Mouse (Mus musculus): ENCODE measurements around the gene Bach1. TPM values are rescaled to one million over a fixed set of nuclear protein-coding genes. Genes with fewer than 3 reads are reported as not detected.

Gene Bach1
- polyA plus RNA-seq, 1 experiment = 8.8 TPM

- Histone ChIP-seq H3K4me2 (ENCODE audit: low read depth) (no peak overlapping the region), H3ac (ENCODE audit: control insufficient read depth, insufficient read length) (no peak overlapping the region), H3K36me3 (ENCODE audit: control insufficient read depth, insufficient read depth) (peaks cover 23% of the 10 kb centered on the region), H3K27me3 (ENCODE audit: control insufficient read depth, insufficient read depth, insufficient read length) (no peaks in the 10 kb centered on the region), H3K4me3 (no peak overlapping the region), H3K79me2 (ENCODE audit: control insufficient read depth, insufficient read depth) (peaks cover 94% of the 10 kb centered on the region)
- no peak for TF ChIP-seq CEBPB (IDR thresholded peaks at IDR 0.05; ENCODE audit: insufficient read depth, poor library complexity, severe bottlenecking)
- no peak for TF ChIP-seq SRF (IDR thresholded peaks at IDR 0.05; ENCODE audit: control insufficient read depth, insufficient read length, low read depth)
- no peak for TF ChIP-seq REST (IDR thresholded peaks at IDR 0.05; ENCODE audit: insufficient read depth, insufficient read length)
- no peak for TF ChIP-seq MAX (IDR thresholded peaks at IDR 0.05; ENCODE audit: low read depth)
- TF ChIP-seq TCF12 (IDR thresholded peaks at IDR 0.05; ENCODE audit: insufficient read depth, poor library complexity, severe bottlenecking) = no peak
- TF ChIP-seq POLR2AphosphoS2 (IDR thresholded peaks at IDR 0.05; ENCODE audit: insufficient read length, low read depth) = no peak
- no peak for TF ChIP-seq POLR2A (IDR thresholded peaks at IDR 0.05; ENCODE audit: insufficient read length, low read depth)
- no peak for TF ChIP-seq E2F4 (IDR thresholded peaks at IDR 0.05; ENCODE audit: insufficient read depth)
- no peak for TF ChIP-seq USF1 (IDR thresholded peaks at IDR 0.05; ENCODE audit: low read depth)
- no peak for TF ChIP-seq TCF3 (IDR thresholded peaks at IDR 0.05; ENCODE audit: insufficient read length, low read depth)
- no peak for TF ChIP-seq MYOG (IDR thresholded peaks at IDR 0.05; ENCODE audit: control insufficient read depth in 1 of 3, insufficient read depth in 1 of 3, insufficient read length in 2 of 3, low read depth in 2 of 3)
- TF ChIP-seq MYOD1 (IDR thresholded peaks at IDR 0.05; ENCODE audit: control insufficient read depth in 1 of 3, insufficient read length in 2 of 3, low read depth in 2 of 3) = no peak
Measured at GRCm38 (mm10) chr16:87719071-87719470, 20.3 kb downstream of the Bach1 start.

GRCm38 (mm10) chr16:87719688-87720283 is 21.0 kb downstream of the Bach1 start:
- Histone ChIP-seq H3ac (ENCODE audit: control insufficient read depth, insufficient read length) (no peak overlapping the region), H3K79me2 (ENCODE audit: control insufficient read depth, insufficient read depth) (peaks cover 88% of the 10 kb centered on the region), H3K27me3 (ENCODE audit: control insufficient read depth, insufficient read depth, insufficient read length) (no peaks in the 10 kb centered on the region), H3K36me3 (ENCODE audit: control insufficient read depth, insufficient read depth) (peaks cover 23% of the 10 kb centered on the region), H3K4me3 (no peak overlapping the region), H3K4me2 (ENCODE audit: low read depth) (no peak overlapping the region)
- TF ChIP-seq MYOG (IDR thresholded peaks at IDR 0.05; ENCODE audit: control insufficient read depth in 1 of 3, insufficient read depth in 1 of 3, insufficient read length in 2 of 3, low read depth in 2 of 3) (no peak), SRF (IDR thresholded peaks at IDR 0.05; ENCODE audit: control insufficient read depth, insufficient read length, low read depth) (no peak), MAX (IDR thresholded peaks at IDR 0.05; ENCODE audit: low read depth) (no peak), TCF3 (IDR thresholded peaks at IDR 0.05; ENCODE audit: insufficient read length, low read depth) (no peak), TCF12 (IDR thresholded peaks at IDR 0.05; ENCODE audit: insufficient read depth, poor library complexity, severe bottlenecking) (no peak), POLR2AphosphoS2 (IDR thresholded peaks at IDR 0.05; ENCODE audit: insufficient read length, low read depth) (no peak), POLR2A (IDR thresholded peaks at IDR 0.05; ENCODE audit: insufficient read length, low read depth) (no peak), CEBPB (IDR thresholded peaks at IDR 0.05; ENCODE audit: insufficient read depth, poor library complexity, severe bottlenecking) (no peak), MYOD1 (IDR thresholded peaks at IDR 0.05; ENCODE audit: control insufficient read depth in 1 of 3, insufficient read length in 2 of 3, low read depth in 2 of 3) (no peak), REST (IDR thresholded peaks at IDR 0.05; ENCODE audit: insufficient read depth, insufficient read length) (no peak), USF1 (IDR thresholded peaks at IDR 0.05; ENCODE audit: low read depth) (no peak), E2F4 (IDR thresholded peaks at IDR 0.05; ENCODE audit: insufficient read depth) (no peak)

- no peaks in the 10 kb centered on the region for H3K27me3 ChIP-seq (ENCODE audit: control insufficient read depth, insufficient read depth, insufficient read length)
- H3K36me3 ChIP-seq (ENCODE audit: control insufficient read depth, insufficient read depth) = peaks cover 29% of the 10 kb centered on the region
- TF ChIP-seq USF1 (IDR thresholded peaks at IDR 0.05; ENCODE audit: low read depth) = no peak
- no peak for TF ChIP-seq POLR2AphosphoS2 (IDR thresholded peaks at IDR 0.05; ENCODE audit: insufficient read length, low read depth)
- no peak for TF ChIP-seq TCF12 (IDR thresholded peaks at IDR 0.05; ENCODE audit: insufficient read depth, poor library complexity, severe bottlenecking)
- TF ChIP-seq MYOD1 (IDR thresholded peaks at IDR 0.05; ENCODE audit: control insufficient read depth in 1 of 3, insufficient read length in 2 of 3, low read depth in 2 of 3) = no peak
- TF ChIP-seq MAX (IDR thresholded peaks at IDR 0.05; ENCODE audit: low read depth) = no peak
- no peak for TF ChIP-seq REST (IDR thresholded peaks at IDR 0.05; ENCODE audit: insufficient read depth, insufficient read length)
- no peak for TF ChIP-seq SRF (IDR thresholded peaks at IDR 0.05; ENCODE audit: control insufficient read depth, insufficient read length, low read depth)
- TF ChIP-seq E2F4 (IDR thresholded peaks at IDR 0.05; ENCODE audit: insufficient read depth) = no peak
- H3K4me2 ChIP-seq (ENCODE audit: low read depth) = no peak overlapping the region
- peaks cover 86% of the 10 kb centered on the region for H3K79me2 ChIP-seq (ENCODE audit: control insufficient read depth, insufficient read depth)
- no peak overlapping the region for H3ac ChIP-seq (ENCODE audit: control insufficient read depth, insufficient read length)
- H3K4me3 ChIP-seq = no peak overlapping the region
Measured at GRCm38 (mm10) chr16:87720851-87721409, 22.2 kb downstream of the Bach1 start.

- no peaks in the 10 kb centered on the region for H3K27me3 ChIP-seq (ENCODE audit: control insufficient read depth, insufficient read depth, insufficient read length)
- TF ChIP-seq TCF3 (IDR thresholded peaks at IDR 0.05; ENCODE audit: insufficient read length, low read depth) (no peak), USF1 (IDR thresholded peaks at IDR 0.05; ENCODE audit: low read depth) (no peak), MAX (IDR thresholded peaks at IDR 0.05; ENCODE audit: low read depth) (no peak), POLR2AphosphoS2 (IDR thresholded peaks at IDR 0.05; ENCODE audit: insufficient read length, low read depth) (no peak), SRF (IDR thresholded peaks at IDR 0.05; ENCODE audit: control insufficient read depth, insufficient read length, low read depth) (no peak)
- no peak overlapping the region for H3ac ChIP-seq (ENCODE audit: control insufficient read depth, insufficient read length)
- no peak overlapping the region for H3K4me3 ChIP-seq
- peaks cover 74% of the 10 kb centered on the region for H3K79me2 ChIP-seq (ENCODE audit: control insufficient read depth, insufficient read depth)
- peaks cover 41% of the 10 kb centered on the region for H3K36me3 ChIP-seq (ENCODE audit: control insufficient read depth, insufficient read depth)
- H3K4me2 ChIP-seq (ENCODE audit: low read depth) = no peak overlapping the region
Measured at GRCm38 (mm10) chr16:87722857-87723256, 24.1 kb downstream of the Bach1 start.

GRCm38 (mm10) chr16:87723479-87723878 is 24.7 kb downstream of the Bach1 start:
- TF ChIP-seq MYOD1 (IDR thresholded peaks at IDR 0.05; ENCODE audit: control insufficient read depth in 1 of 3, insufficient read length in 2 of 3, low read depth in 2 of 3) (no peak), CEBPB (IDR thresholded peaks at IDR 0.05; ENCODE audit: insufficient read depth, poor library complexity, severe bottlenecking) (no peak), USF1 (IDR thresholded peaks at IDR 0.05; ENCODE audit: low read depth) (no peak), TCF3 (IDR thresholded peaks at IDR 0.05; ENCODE audit: insufficient read length, low read depth) (no peak)
- peaks cover 43% of the 10 kb centered on the region for H3K36me3 ChIP-seq (ENCODE audit: control insufficient read depth, insufficient read depth)
- no peaks in the 10 kb centered on the region for H3K27me3 ChIP-seq (ENCODE audit: control insufficient read depth, insufficient read depth, insufficient read length)
- H3ac ChIP-seq (ENCODE audit: control insufficient read depth, insufficient read length) = no peak overlapping the region
- peaks cover 67% of the 10 kb centered on the region for H3K79me2 ChIP-seq (ENCODE audit: control insufficient read depth, insufficient read depth)
- H3K4me2 ChIP-seq (ENCODE audit: low read depth) = no peak overlapping the region
- H3K4me3 ChIP-seq = no peak overlapping the region

Measured in myocyte (in vitro differentiated cells).